Mouse (Mus musculus) ES-Bruce4 (cell line): ENCODE data around the gene Maml3.

Experiments
- EP300 ChIP-seq: IDR thresholded peaks from 2 replicates; pipeline ENCODE4 v1.6.1; 2011; ENCODE audit warnings: low read depth, low read length; ENCODE audit not compliant: insufficient read depth
- POLR2A ChIP-seq: IDR thresholded peaks from one replicate; pipeline ENCODE4 v1.8.1; 2011; ENCODE audit warnings: low read length; ENCODE audit not compliant: insufficient read depth

- no peak for TF ChIP-seq EP300
- no peak for TF ChIP-seq POLR2A
Measured at GRCm38 (mm10) chr3:51662557-51662956, 442.3 kb downstream of the Maml3 start.
